Mouse (Mus musculus) gastrocnemius, adult 2 months (tissue): ENCODE results near the gene Arhgap5. TPM values are rescaled to one million over a fixed set of nuclear protein-coding genes. Genes with fewer than 3 reads are reported as not detected.

Experiments
- DNase-seq: peaks from one replicate; pipeline ENCODE4 v3.0.0; 2022
- H3K27ac ChIP-seq: fragments of 200-600 bp; 2 replicates; pipeline ENCODE4 v1.8.1; 2022; ENCODE audit warnings: mild to moderate bottlenecking
- H3K4me3 ChIP-seq: fragments of 200-600 bp; 2 replicates; pipeline ENCODE4 v1.8.1; 2022; ENCODE audit warnings: mild to moderate bottlenecking, moderate library complexity
- CTCF ChIP-seq: fragments of 200-600 bp; IDR thresholded peaks from 2 replicates; pipeline ENCODE4 v1.8.1; 2022; ENCODE audit warnings: antibody characterized with exemption, mild to moderate bottlenecking, moderate library complexity
- intact Hi-C: fragments of 180-260 bp; cut with DNase I; formaldehyde crosslinking; loops from one replicate; pipeline ENCODE4 v1.15.1; 2025
- long read RNA-seq, 2 experiments: library from polyadenylated mRNA; stranded (forward); transcript quantifications; one replicate each; pipeline ENCODE4 v2.0.0; 2021
- total RNA-seq, 2 experiments: library from RNA; stranded (reverse); gene quantifications; 2 replicates each; pipeline ENCODE4 v1.2.3; 2021

Gene Arhgap5
- 10 to 100 TPM; 38.6 to 49.2 TPM for total RNA-seq
- long read RNA-seq, experiment 1, full-length matches to known transcripts, result 1 of 12 reads
- long read RNA-seq, experiment 1, partial matches to known transcripts, result 1 of 12 reads
- long read RNA-seq, experiment 1, other reads (novel, unspliced or antisense), result 10 of 12 reads
- long read RNA-seq, experiment 2, full-length matches to known transcripts, result 2 of 19 reads
- long read RNA-seq, experiment 2, partial matches to known transcripts, result 1 of 19 reads
- long read RNA-seq, experiment 2, other reads (novel, unspliced or antisense), result 16 of 19 reads

- peak within 1 kb of the TSS; percentile 80 for H3K4me3 ChIP-seq
- intact Hi-C loops, result loop anchor here (1.0 to 5.0 kb wide), 3 partner anchors 101 to 391 kb away; no protein-coding TSS in a partner anchor
- peak; percentile 99 for DNase-seq
- peak within 1 kb of the TSS; percentile 98 for H3K27ac ChIP-seq
- TF ChIP-seq CTCF, result no peak; the same call in 1 of the 2 replicates
Measured at GRCm38 (mm10) chr12:52503456-52504320, at the start of gene Arhgap5. TSS of gene Arhgap5 (plus strand) at chr12:52503972.

- TF ChIP-seq CTCF, result no peak
- Histone ChIP-seq H3K4me3 (no peak overlapping the region), H3K27ac (no peak overlapping the region)
- DNase-seq, result no peak
- intact Hi-C loops, result no loop called here
Measured at GRCm38 (mm10) chr12:52464593-52464992, 39.2 kb upstream of the Arhgap5 start.

DNA sequence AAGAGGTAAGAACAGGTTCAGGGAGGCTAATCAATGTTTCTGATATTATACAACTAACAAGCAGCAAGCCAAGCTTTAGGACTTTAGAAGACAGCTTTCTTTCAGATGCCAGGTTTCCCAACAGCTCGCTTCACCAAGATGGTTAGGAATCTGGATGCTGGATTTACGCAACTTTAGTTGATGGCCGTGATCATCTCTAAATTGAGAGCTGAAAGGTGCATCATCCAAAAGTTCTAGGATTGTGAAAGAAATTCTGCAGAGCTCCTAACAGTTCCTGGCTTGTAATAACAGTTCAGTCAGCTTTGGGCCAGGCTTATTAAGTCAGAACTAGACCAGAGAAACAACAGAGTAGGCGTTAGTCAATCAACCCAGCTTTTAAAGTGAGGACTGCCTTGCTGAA lies 32.2 kb upstream of the Arhgap5 start:
- no peak for TF ChIP-seq CTCF
- intact Hi-C loops, result no loop called here
- Histone ChIP-seq H3K4me3 (no peak overlapping the region), H3K27ac (no peak overlapping the region)
- no peak for DNase-seq

DNA sequence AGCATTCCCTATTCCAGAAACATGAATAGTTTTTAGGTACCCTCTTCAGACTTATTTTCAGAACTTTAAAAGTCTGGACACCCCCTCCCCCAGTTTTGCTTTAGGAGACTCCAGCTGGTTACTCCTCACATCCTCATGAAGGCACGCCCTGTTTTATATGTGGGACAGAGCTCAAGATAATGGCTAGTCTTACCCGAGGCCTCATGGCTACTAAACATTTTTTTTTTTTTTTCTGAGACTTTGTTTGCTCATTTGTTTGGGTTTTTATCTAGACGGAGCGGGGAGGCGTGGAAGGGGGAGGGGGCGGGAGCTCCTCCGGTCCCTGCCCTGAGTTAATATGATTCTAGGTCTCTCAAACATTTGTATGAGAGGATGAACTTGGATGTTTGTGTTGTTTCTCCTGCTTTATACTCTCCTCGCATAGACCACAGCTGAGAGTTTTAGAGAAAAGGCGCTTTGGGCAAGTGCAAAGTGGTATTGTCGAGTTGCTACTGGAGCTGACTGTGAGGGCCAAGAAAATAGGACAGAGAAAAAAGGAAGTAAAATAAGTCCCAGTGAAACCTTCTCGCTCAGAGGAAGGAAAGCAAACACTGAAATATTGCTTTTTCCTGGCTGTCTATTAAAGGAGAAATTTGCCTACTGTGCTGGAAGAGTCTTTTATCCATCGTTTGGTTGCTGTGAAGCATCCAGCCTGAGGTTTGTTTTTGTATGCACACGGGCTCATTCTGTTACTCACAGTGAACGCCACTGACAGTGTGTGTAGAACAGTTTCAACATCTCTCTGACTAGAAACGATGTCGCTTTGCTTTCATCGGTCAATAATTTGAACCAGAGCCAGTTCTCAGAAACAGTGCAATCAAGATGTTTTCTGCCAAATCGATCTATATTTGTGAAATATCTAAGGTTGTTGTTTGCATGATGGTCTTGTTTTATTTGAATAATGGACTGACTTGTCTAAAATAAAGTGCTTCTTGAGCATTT lies 29.5 kb upstream of the Arhgap5 start:
- no peak for TF ChIP-seq CTCF
- intact Hi-C loops, result no loop called here
- no peak for DNase-seq
- peak overlapping the region; percentile 5; the same call in 1 of the 2 replicates for H3K4me3 ChIP-seq
- no peak overlapping the region for H3K27ac ChIP-seq

GRCm38 (mm10) chr12:52476036-52476435 lies 27.7 kb upstream of the Arhgap5 start:
- DNase-seq, result no peak
- TF ChIP-seq CTCF, result no peak
- intact Hi-C loops, result no loop called here
- Histone ChIP-seq H3K4me3 (no peak overlapping the region), H3K27ac (no peak overlapping the region)

- DNase-seq, result no peak
- no peak for TF ChIP-seq CTCF
- H3K27ac ChIP-seq, result no peak overlapping the region
- H3K4me3 ChIP-seq, result no peak overlapping the region
- intact Hi-C loops, result no loop called here
Measured at GRCm38 (mm10) chr12:52478611-52479010, 25.2 kb upstream of the Arhgap5 start.

GRCm38 (mm10) chr12:52479323-52479722 lies 24.4 kb upstream of the Arhgap5 start:
- no peak for TF ChIP-seq CTCF
- no peak for DNase-seq
- intact Hi-C loops, result no loop called here
- no peak overlapping the region for H3K27ac ChIP-seq
- no peak overlapping the region for H3K4me3 ChIP-seq

- no peak overlapping the region for H3K4me3 ChIP-seq
- intact Hi-C loops, result no loop called here
- DNase-seq, result no peak
- TF ChIP-seq CTCF, result no peak
- H3K27ac ChIP-seq, result no peak overlapping the region
Measured at GRCm38 (mm10) chr12:52480851-52481250, 22.9 kb upstream of the Arhgap5 start.

GRCm38 (mm10) chr12:52481969-52482550 lies 21.7 kb upstream of the Arhgap5 start:
- intact Hi-C loops, result no loop called here
- H3K27ac ChIP-seq, result no peak overlapping the region
- no peak overlapping the region for H3K4me3 ChIP-seq
- TF ChIP-seq CTCF, result no peak
- DNase-seq, result no peak

DNA sequence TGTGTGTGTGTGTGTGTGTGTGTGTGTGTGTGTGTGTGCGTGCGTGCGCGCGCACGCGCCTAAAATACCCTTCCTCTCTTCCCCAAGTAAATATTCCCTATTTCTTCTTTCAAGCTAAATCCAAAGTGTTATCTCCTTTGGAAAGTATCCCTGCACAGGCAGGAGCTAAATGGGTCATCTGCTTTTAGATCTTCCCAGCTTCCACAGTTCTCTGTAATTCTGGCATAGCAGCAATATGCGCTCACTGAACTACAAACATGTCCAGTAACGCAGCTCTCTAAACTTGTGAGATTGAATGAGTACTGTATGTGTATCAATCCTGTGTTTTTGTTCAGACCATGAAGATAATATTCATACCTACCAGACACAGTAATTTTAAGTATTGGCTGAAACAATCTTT lies 20.6 kb upstream of the Arhgap5 start:
- no peak overlapping the region for H3K4me3 ChIP-seq
- intact Hi-C loops, result no loop called here
- H3K27ac ChIP-seq, result no peak overlapping the region
- no peak for DNase-seq
- no peak for TF ChIP-seq CTCF

DNA sequence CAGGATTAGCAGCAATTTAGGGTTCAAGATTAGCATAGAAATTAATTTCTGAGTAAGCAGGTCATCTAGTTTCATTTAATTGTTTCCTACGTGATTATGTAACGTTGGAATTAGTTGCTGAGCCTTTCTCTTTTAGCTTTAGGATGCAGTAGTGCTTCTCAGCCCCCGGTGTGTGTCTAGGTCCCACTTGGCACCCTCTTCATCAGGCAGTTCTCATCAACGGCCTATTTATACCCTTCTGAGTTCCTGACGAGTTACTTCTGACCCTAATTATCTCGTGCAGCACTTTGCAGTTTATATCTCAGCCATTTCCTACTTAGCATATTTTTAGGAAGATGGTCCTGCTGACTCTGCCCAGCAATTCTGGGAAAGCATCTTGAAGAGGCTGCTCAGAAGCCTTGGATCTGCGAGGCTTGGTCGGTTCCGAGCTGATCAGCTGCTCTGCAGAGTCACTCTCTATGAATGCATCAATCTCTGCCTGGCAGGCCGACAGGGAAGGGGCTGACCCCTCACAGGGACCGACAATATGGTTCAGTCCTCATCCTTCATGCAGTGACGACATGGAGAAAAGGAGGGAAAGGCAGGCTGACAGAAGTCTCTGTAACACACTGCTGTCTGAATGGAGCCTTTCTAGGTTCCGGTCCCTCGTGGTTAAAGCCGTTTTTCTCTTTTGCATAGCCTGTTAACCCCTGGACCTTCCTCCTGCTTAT lies 15.4 kb upstream of the Arhgap5 start:
- TF ChIP-seq CTCF, result no peak
- DNase-seq, result no peak
- intact Hi-C loops, result no loop called here
- H3K27ac ChIP-seq, result no peak overlapping the region
- H3K4me3 ChIP-seq, result no peak overlapping the region
